Mouse (Mus musculus): ENCODE results near the gene Oas1f.
"Not testable (repeated sequence)": the region's sequence is repeated elsewhere in the genome, so short reads cannot be mapped to it uniquely, and the experiment has no call there.

Oas1f gene

GRCm38 (mm10) chr5:120871469-120871868 lies 24.3 kb downstream of the Oas1f start:
- no peak for ATAC-seq (ENCODE audit: low TSS enrichment)

GRCm38 (mm10) chr5:120876839-120877238 lies 29.7 kb downstream of the Oas1f start:
- not testable (repeated sequence) for ATAC-seq (ENCODE audit: low TSS enrichment)

- ATAC-seq (ENCODE audit: low TSS enrichment) = not testable (repeated sequence)
Observed at GRCm38 (mm10) chr5:120877407-120877806, 30.2 kb downstream of the Oas1f start.

GRCm38 (mm10) chr5:120878803-120879202 lies 31.6 kb downstream of the Oas1f start:
- ATAC-seq (ENCODE audit: low TSS enrichment) = not testable (repeated sequence)

- ATAC-seq (ENCODE audit: low TSS enrichment) = not testable (repeated sequence)
Observed at GRCm38 (mm10) chr5:120881681-120882080, 34.5 kb downstream of the Oas1f start.

- ATAC-seq (ENCODE audit: low TSS enrichment) = not testable (repeated sequence)
Observed at GRCm38 (mm10) chr5:120887413-120887812, 40.2 kb downstream of the Oas1f start, which contains the start of gene Oas1g. TSS of gene Oas1g (minus strand) at chr5:120887613.

GRCm38 (mm10) chr5:120887831-120888230 lies 40.7 kb downstream of the Oas1f start:
- no peak for ATAC-seq (ENCODE audit: low TSS enrichment)

- ATAC-seq (ENCODE audit: low TSS enrichment) = not testable (repeated sequence)
Observed at GRCm38 (mm10) chr5:120888294-120888815, 41.2 kb downstream of the Oas1f start.

GRCm38 (mm10) chr5:120890026-120890425 lies 42.9 kb downstream of the Oas1f start:
- ATAC-seq (ENCODE audit: low TSS enrichment) = no peak

GRCm38 (mm10) chr5:120890991-120891390 lies 43.8 kb downstream of the Oas1f start:
- no peak for ATAC-seq (ENCODE audit: low TSS enrichment)

- not testable (repeated sequence) for ATAC-seq (ENCODE audit: low TSS enrichment)
Observed at GRCm38 (mm10) chr5:120891566-120892242, 44.5 kb downstream of the Oas1f start.

- no peak for ATAC-seq (ENCODE audit: low TSS enrichment)
Observed at GRCm38 (mm10) chr5:120892243-120892660, 45.1 kb downstream of the Oas1f start.

- ATAC-seq (ENCODE audit: low TSS enrichment) = not testable (repeated sequence)
Observed at GRCm38 (mm10) chr5:120893866-120894265, 46.7 kb downstream of the Oas1f start.

- not testable (repeated sequence) for ATAC-seq (ENCODE audit: low TSS enrichment)
Observed at GRCm38 (mm10) chr5:120894692-120895091, 47.5 kb downstream of the Oas1f start.

- ATAC-seq (ENCODE audit: low TSS enrichment) = no peak
Observed at GRCm38 (mm10) chr5:120895231-120895900, 48.2 kb downstream of the Oas1f start.

GRCm38 (mm10) chr5:120898307-120898706 lies 51.1 kb downstream of the Oas1f start:
- ATAC-seq (ENCODE audit: low TSS enrichment) = no peak

- ATAC-seq (ENCODE audit: low TSS enrichment) = no peak
Observed at GRCm38 (mm10) chr5:120898726-120899125, 51.6 kb downstream of the Oas1f start.

- ATAC-seq (ENCODE audit: low TSS enrichment) = no peak
Observed at GRCm38 (mm10) chr5:120900666-120901065, 53.5 kb downstream of the Oas1f start.

- no peak for ATAC-seq (ENCODE audit: low TSS enrichment)
Observed at GRCm38 (mm10) chr5:120902056-120902455, 54.9 kb downstream of the Oas1f start.

GRCm38 (mm10) chr5:120906791-120907733 lies 59.9 kb downstream of the Oas1f start, which contains the start of gene Oas1a:
TSS of gene Oas1a (minus strand) at chr5:120907521.
- ATAC-seq (ENCODE audit: low TSS enrichment) = not testable (repeated sequence)

Data from frontal cortex, adult (tissue).